Mouse (Mus musculus) liver, embryonic 18 days (tissue): ENCODE measurements around the gene Vmn2r54. TPM values are rescaled to one million over a fixed set of nuclear protein-coding genes. Genes with fewer than 3 reads are reported as not detected.

ENCODE experiments used
- polyA plus RNA-seq: library from polyadenylated mRNA; depleted of rRNA; stranded (reverse); fragments of >200 nt; gene quantifications from 2 replicates; pipeline ENCODE4 v1.2.3, GENCODE M21; 2012; rRNA removed

Vmn2r54 gene
- not detected in 2 replicates for polyA plus RNA-seq

DNA sequence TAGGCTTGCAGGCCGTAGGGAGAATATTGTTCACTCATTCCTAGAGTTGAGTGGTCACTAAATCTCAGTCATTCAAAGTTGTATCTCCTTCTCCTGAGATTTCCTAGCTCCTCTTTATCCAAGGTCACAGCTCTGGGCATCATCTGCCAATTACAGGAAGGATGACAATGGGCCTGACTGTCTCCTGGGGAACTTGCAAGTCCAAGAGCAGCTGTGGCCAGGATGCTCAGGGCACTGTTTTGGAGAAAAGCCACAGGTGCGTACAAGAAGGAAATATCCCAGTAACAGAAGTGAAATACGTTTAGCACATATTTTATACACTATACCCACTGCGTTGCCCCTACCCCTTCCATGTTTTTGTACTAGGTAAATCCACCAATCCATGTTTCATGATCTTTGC, at the start of gene Vmn2r54:
Gene Vmn2r54 (minus strand): TSS at position 101 of the 400 bp plus-strand sequence.

GRCm38 (mm10) chr7:12684903-12685302, 44.8 kb upstream of the Vmn2r54 start, which contains the start of gene Vmn2r55:
Vmn2r55 (minus strand) TSS chr7:12685003.

GRCm38 (mm10) chr7:12608688-12609087, 31.4 kb downstream of the Vmn2r54 start, which contains the start of gene Vmn2r53:
Vmn2r53 (minus strand) TSS chr7:12608788.

Other genes starting within 250 kb of the Vmn2r54 start
- 0.36 and 0.41 TPM in 2 replicates for gene Zfp551, start 217.6 kb downstream of the Vmn2r54 start, polyA plus RNA-seq
- 1.7 and 1.9 TPM in 2 replicates for gene Zfp606, start 162.0 kb downstream of the Vmn2r54 start, polyA plus RNA-seq
- gene 2900092C05Rik, start 127.8 kb downstream of the Vmn2r54 start, polyA plus RNA-seq: not detected in 2 replicates
- gene Vmn2r53, start 31.5 kb downstream of the Vmn2r54 start, polyA plus RNA-seq: not detected in 2 replicates
- gene Vmn2r55, start 44.7 kb upstream of the Vmn2r54 start, polyA plus RNA-seq: not detected in 2 replicates
- not detected in 2 replicates for gene Vmn2r56, start 94.7 kb upstream of the Vmn2r54 start, polyA plus RNA-seq
- gene Zscan18, start 163.3 kb upstream of the Vmn2r54 start, polyA plus RNA-seq: 0.25 and 0.29 TPM in 2 replicates
- 2.2 and 2.4 TPM in 2 replicates for gene Zfp329, start 178.5 kb upstream of the Vmn2r54 start, polyA plus RNA-seq
- 5.1 and 5.6 TPM in 2 replicates for gene Zfp110, start 194.4 kb upstream of the Vmn2r54 start, polyA plus RNA-seq
- 0.75 and 0.82 TPM in 2 replicates for gene Zfp128, start 240.9 kb upstream of the Vmn2r54 start, polyA plus RNA-seq